Mouse (Mus musculus) ES-E14 (cell line): Measurements from ENCODE around the gene Thtpa.

Experiments
- CHD2 ChIP-seq: IDR thresholded peaks from 2 replicates; pipeline ENCODE4 v1.6.1; 2014; ENCODE audit warnings: mild to moderate bottlenecking, low read depth, low read length, inconsistent platforms
- HCFC1 ChIP-seq: IDR thresholded peaks from 2 replicates; pipeline ENCODE4 v1.6.1; 2012; ENCODE audit warnings: low read length, inconsistent platforms, borderline replicate concordance; ENCODE audit not compliant: insufficient read depth
- MAFK ChIP-seq: IDR thresholded peaks from 2 replicates; pipeline ENCODE4 v1.6.1; 2014; ENCODE audit warnings: mild to moderate bottlenecking, low read depth, low read length, inconsistent platforms; ENCODE audit not compliant: insufficient read depth
- ZNF384 ChIP-seq: IDR thresholded peaks from 2 replicates; pipeline ENCODE4 v1.6.1; 2012; ENCODE audit warnings: low read depth, low read length, inconsistent platforms

- TF ChIP-seq MAFK (no peak), ZNF384 (no peak), HCFC1 (no peak), CHD2 (no peak)
Observed at GRCm38 (mm10) chr14:55113351-55113974, 18.9 kb downstream of the Thtpa start.
